Mouse (Mus musculus): ENCODE results near the gene Sema5a. TPM values are rescaled to one million over a fixed set of nuclear protein-coding genes. Genes with fewer than 3 reads are reported as not detected.

Gene Sema5a
- polyA plus RNA-seq, 1 experiment from 2014 or later, result 4.4 TPM

DNA sequence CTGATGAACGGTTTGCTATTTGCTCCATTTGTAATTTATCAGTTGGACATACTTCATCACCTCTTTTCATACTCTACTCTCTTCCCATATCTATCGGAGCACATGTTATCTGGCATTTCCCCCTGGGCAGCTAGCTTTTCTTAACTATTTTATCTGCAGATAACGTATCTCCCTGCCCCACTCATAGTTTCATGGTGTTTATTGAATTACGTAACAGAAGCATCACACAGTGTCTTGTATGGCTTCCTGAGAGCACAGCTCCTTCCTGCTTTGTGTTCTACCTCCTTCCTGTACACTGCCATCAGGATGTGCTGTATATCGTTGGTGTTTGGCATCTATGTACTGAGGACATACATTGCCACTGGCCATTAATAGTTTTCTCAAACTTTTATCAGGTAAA is 98.9 kb downstream of the Sema5a start:
- Histone ChIP-seq H3K27me3 (replicated peaks; ENCODE audit: control insufficient read depth, insufficient read depth, low read length) (no peaks in the 10 kb centered on the region), H3K9me3 (ENCODE audit: control insufficient read depth, low read length) (no peaks in the 10 kb centered on the region), H3K36me3 (ENCODE audit: control insufficient read depth, insufficient read depth, low read length) (no peaks in the 10 kb centered on the region), H3K4me2 (no peak overlapping the region), H3K9ac (ENCODE audit: low read depth, low read length) (no peak overlapping the region), H3K4me1 (replicated peaks; ENCODE audit: control insufficient read depth, insufficient read depth, low read length) (0 out of 2 replicates have a peak, but pooled peaks cover 2% of the 10 kb centered on the region), H3K4me3 (ENCODE audit: low read depth, low read length) (no peak overlapping the region), H3K27ac (ENCODE audit: low read depth, low read length) (no peak overlapping the region)
- ATAC-seq (replicated peaks; ENCODE audit: low FRiP score), result 0 out of 2 replicates have a peak, but pooled peaks have one; percentile 34
- WGBS, result 44% methylated on average over 5 of the region's 5 CpGs
- DNase-seq (ENCODE audit: low spot score), result no peak

- Histone ChIP-seq H3K9me3 (ENCODE audit: control insufficient read depth, low read length) (no peaks in the 10 kb centered on the region), H3K27me3 (replicated peaks; ENCODE audit: control insufficient read depth, insufficient read depth, low read length) (no peaks in the 10 kb centered on the region), H3K36me3 (ENCODE audit: control insufficient read depth, insufficient read depth, low read length) (no peaks in the 10 kb centered on the region), H3K9ac (ENCODE audit: low read depth, low read length) (no peak overlapping the region), H3K4me1 (replicated peaks; ENCODE audit: control insufficient read depth, insufficient read depth, low read length) (0 out of 2 replicates have a peak, but pooled peaks cover 2% of the 10 kb centered on the region), H3K4me3 (ENCODE audit: low read depth, low read length) (no peak overlapping the region), H3K4me2 (no peak overlapping the region), H3K27ac (ENCODE audit: low read depth, low read length) (no peak overlapping the region)
- WGBS, result 71% methylated on average over 5 of the region's 5 CpGs
- DNase-seq (ENCODE audit: low spot score) (no peak), ATAC-seq (replicated peaks; ENCODE audit: low FRiP score) (no peak)
Measured at GRCm38 (mm10) chr15:32347315-32347714, 102.7 kb downstream of the Sema5a start.

DNA sequence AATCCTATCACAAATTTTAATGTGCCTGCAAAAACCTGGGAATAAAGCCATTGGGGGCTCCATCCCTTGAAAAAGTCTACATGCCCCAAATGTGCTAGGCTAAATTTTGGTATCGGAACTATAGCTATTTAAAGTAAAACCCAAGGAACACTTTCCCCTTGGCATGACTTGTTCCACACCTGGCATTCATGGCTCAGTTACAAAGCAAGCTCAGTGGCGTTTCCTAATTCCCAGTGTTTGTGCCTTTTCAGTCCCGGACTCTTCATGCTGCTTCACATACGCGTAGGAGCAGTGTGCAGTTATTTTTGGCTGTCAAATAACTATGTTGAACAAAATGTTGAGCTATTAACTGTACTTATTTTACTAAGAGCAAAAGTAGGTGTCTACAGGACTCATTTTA is 104.7 kb downstream of the Sema5a start:
- no peak overlapping the region for H3K9ac ChIP-seq (ENCODE audit: low read depth, low read length)
- no peaks in the 10 kb centered on the region for H3K27me3 ChIP-seq (replicated peaks; ENCODE audit: control insufficient read depth, insufficient read depth, low read length)
- H3K36me3 ChIP-seq (ENCODE audit: control insufficient read depth, insufficient read depth, low read length), result no peaks in the 10 kb centered on the region
- ATAC-seq (replicated peaks; ENCODE audit: low FRiP score) (no peak), DNase-seq (ENCODE audit: low spot score) (no peak)
- no peaks in the 10 kb centered on the region for H3K4me1 ChIP-seq (replicated peaks; ENCODE audit: control insufficient read depth, insufficient read depth, low read length)
- WGBS, result 94% methylated on average over 5 of the region's 5 CpGs
- no peak overlapping the region for H3K4me2 ChIP-seq
- no peak overlapping the region for H3K27ac ChIP-seq (ENCODE audit: low read depth, low read length)
- H3K9me3 ChIP-seq (ENCODE audit: control insufficient read depth, low read length), result no peaks in the 10 kb centered on the region
- no peak overlapping the region for H3K4me3 ChIP-seq (ENCODE audit: low read depth, low read length)

- WGBS, result 61% methylated on average over 8 of the region's 8 CpGs
- no peaks in the 10 kb centered on the region for H3K9me3 ChIP-seq (ENCODE audit: control insufficient read depth, low read length)
- no peak overlapping the region for H3K4me3 ChIP-seq (ENCODE audit: low read depth, low read length)
- ATAC-seq (replicated peaks; ENCODE audit: low FRiP score) (no peak), DNase-seq (ENCODE audit: low spot score) (no peak)
- H3K4me2 ChIP-seq, result no peak overlapping the region
- H3K4me1 ChIP-seq (replicated peaks; ENCODE audit: control insufficient read depth, insufficient read depth, low read length), result no peaks in the 10 kb centered on the region
- H3K9ac ChIP-seq (ENCODE audit: low read depth, low read length), result no peak overlapping the region
- H3K27ac ChIP-seq (ENCODE audit: low read depth, low read length), result no peak overlapping the region
- H3K27me3 ChIP-seq (replicated peaks; ENCODE audit: control insufficient read depth, insufficient read depth, low read length), result no peaks in the 10 kb centered on the region
- H3K36me3 ChIP-seq (ENCODE audit: control insufficient read depth, insufficient read depth, low read length), result no peaks in the 10 kb centered on the region
Measured at GRCm38 (mm10) chr15:32352995-32353394, 108.4 kb downstream of the Sema5a start.

- H3K27me3 ChIP-seq (replicated peaks; ENCODE audit: control insufficient read depth, insufficient read depth, low read length), result no peaks in the 10 kb centered on the region
- H3K9me3 ChIP-seq (ENCODE audit: control insufficient read depth, low read length), result no peaks in the 10 kb centered on the region
- no peak overlapping the region for H3K9ac ChIP-seq (ENCODE audit: low read depth, low read length)
- no peak for DNase-seq (ENCODE audit: low spot score)
- H3K4me3 ChIP-seq (ENCODE audit: low read depth, low read length), result no peak overlapping the region
- H3K27ac ChIP-seq (ENCODE audit: low read depth, low read length), result no peak overlapping the region
- H3K4me1 ChIP-seq (replicated peaks; ENCODE audit: control insufficient read depth, insufficient read depth, low read length), result no peaks in the 10 kb centered on the region
- H3K4me2 ChIP-seq, result no peak overlapping the region
- H3K36me3 ChIP-seq (ENCODE audit: control insufficient read depth, insufficient read depth, low read length), result no peaks in the 10 kb centered on the region
- 82% methylated on average over 5 of the region's 5 CpGs for WGBS
- no peak for ATAC-seq (replicated peaks; ENCODE audit: low FRiP score)
Measured at GRCm38 (mm10) chr15:32353513-32353912, 108.9 kb downstream of the Sema5a start.

DNA sequence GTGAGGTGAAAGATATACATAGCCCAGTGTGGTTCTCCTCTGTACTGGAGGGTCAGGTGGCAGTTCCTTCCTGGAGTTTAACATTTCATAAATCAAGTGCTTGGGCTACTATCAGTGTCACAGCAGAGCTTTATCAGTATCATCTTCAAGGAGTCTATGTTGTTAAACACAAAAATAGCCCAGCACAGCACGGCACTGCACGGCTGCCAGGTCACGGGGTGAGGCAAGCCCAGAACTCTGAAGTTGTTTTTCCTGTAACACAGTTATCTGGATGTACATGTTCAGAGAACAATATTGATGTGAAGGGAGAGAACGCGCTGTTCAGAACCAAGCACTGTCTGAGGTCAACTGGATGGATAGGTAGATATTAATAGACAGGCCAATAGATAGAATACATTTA is 112.2 kb downstream of the Sema5a start:
- no peaks in the 10 kb centered on the region for H3K27me3 ChIP-seq (replicated peaks; ENCODE audit: control insufficient read depth, insufficient read depth, low read length)
- ATAC-seq (replicated peaks; ENCODE audit: low FRiP score) (no peak), DNase-seq (ENCODE audit: low spot score) (no peak)
- H3K27ac ChIP-seq (ENCODE audit: low read depth, low read length), result no peak overlapping the region
- WGBS, result 82% methylated on average over 5 of the region's 5 CpGs
- no peaks in the 10 kb centered on the region for H3K4me1 ChIP-seq (replicated peaks; ENCODE audit: control insufficient read depth, insufficient read depth, low read length)
- no peak overlapping the region for H3K9ac ChIP-seq (ENCODE audit: low read depth, low read length)
- H3K9me3 ChIP-seq (ENCODE audit: control insufficient read depth, low read length), result no peaks in the 10 kb centered on the region
- H3K4me3 ChIP-seq (ENCODE audit: low read depth, low read length), result no peak overlapping the region
- H3K4me2 ChIP-seq, result no peak overlapping the region
- H3K36me3 ChIP-seq (ENCODE audit: control insufficient read depth, insufficient read depth, low read length), result no peaks in the 10 kb centered on the region

- DNase-seq (ENCODE audit: low spot score) (no peak), ATAC-seq (replicated peaks; ENCODE audit: low FRiP score) (no peak)
- H3K4me1 ChIP-seq (replicated peaks; ENCODE audit: control insufficient read depth, insufficient read depth, low read length), result no peaks in the 10 kb centered on the region
- H3K4me3 ChIP-seq (ENCODE audit: low read depth, low read length), result no peak overlapping the region
- no peaks in the 10 kb centered on the region for H3K36me3 ChIP-seq (ENCODE audit: control insufficient read depth, insufficient read depth, low read length)
- no peak overlapping the region for H3K9ac ChIP-seq (ENCODE audit: low read depth, low read length)
- 73% methylated on average over 4 of the region's 4 CpGs for WGBS
- no peaks in the 10 kb centered on the region for H3K9me3 ChIP-seq (ENCODE audit: control insufficient read depth, low read length)
- H3K4me2 ChIP-seq, result no peak overlapping the region
- H3K27me3 ChIP-seq (replicated peaks; ENCODE audit: control insufficient read depth, insufficient read depth, low read length), result no peaks in the 10 kb centered on the region
- no peak overlapping the region for H3K27ac ChIP-seq (ENCODE audit: low read depth, low read length)
Measured at GRCm38 (mm10) chr15:32367841-32368240, 123.2 kb downstream of the Sema5a start.

DNA sequence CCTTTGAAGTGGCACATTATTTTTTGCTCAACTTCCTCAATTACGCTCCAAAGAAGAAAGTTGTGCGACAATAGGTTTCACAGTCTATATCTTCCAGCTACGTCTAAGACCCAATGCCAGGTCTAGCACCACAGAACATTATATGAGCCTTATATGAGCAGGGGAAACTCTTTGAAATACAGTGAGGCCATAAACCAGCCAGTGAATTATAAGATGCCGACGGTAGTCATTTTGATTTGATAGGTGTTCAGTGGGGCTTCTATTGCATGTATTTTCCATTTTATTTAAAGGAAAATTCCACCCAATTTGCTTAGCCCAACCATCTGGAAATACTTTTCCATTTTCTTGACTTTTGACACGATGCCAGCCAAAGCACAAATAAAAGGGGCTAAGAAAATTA is 126.3 kb downstream of the Sema5a start:
- Histone ChIP-seq H3K27me3 (replicated peaks; ENCODE audit: control insufficient read depth, insufficient read depth, low read length) (no peaks in the 10 kb centered on the region), H3K36me3 (ENCODE audit: control insufficient read depth, insufficient read depth, low read length) (no peaks in the 10 kb centered on the region), H3K27ac (ENCODE audit: low read depth, low read length) (no peak overlapping the region), H3K4me2 (no peak overlapping the region), H3K9ac (ENCODE audit: low read depth, low read length) (no peak overlapping the region), H3K4me3 (ENCODE audit: low read depth, low read length) (no peak overlapping the region), H3K9me3 (ENCODE audit: control insufficient read depth, low read length) (no peaks in the 10 kb centered on the region), H3K4me1 (replicated peaks; ENCODE audit: control insufficient read depth, insufficient read depth, low read length) (no peaks in the 10 kb centered on the region)
- WGBS, result 82% methylated on average over 6 of the region's 6 CpGs
- DNase-seq (ENCODE audit: low spot score) (no peak), ATAC-seq (replicated peaks; ENCODE audit: low FRiP score) (no peak)

DNA sequence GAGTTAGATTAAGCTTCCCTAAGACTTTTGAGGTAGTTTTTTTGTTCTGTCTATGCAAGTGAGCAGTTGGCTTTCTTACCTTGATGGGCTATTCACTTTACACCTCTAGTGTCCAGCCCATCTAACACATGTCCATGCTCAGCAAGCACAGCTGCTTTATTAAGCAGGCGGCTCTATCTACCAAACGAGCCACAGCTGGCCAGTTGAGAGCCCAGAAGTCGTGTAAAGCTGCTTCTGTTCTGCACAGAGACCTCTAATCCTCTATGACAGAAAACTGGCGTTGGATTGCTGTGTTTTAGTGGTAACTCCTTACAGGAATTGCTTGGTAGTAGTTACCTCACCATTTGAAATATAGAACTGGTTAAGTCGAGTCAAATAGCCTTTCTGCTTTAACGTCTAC is 126.8 kb downstream of the Sema5a start:
- no peaks in the 10 kb centered on the region for H3K9me3 ChIP-seq (ENCODE audit: control insufficient read depth, low read length)
- H3K4me3 ChIP-seq (ENCODE audit: low read depth, low read length), result no peak overlapping the region
- ATAC-seq (replicated peaks; ENCODE audit: low FRiP score) (no peak), DNase-seq (ENCODE audit: low spot score) (no peak)
- no peaks in the 10 kb centered on the region for H3K36me3 ChIP-seq (ENCODE audit: control insufficient read depth, insufficient read depth, low read length)
- no peak overlapping the region for H3K27ac ChIP-seq (ENCODE audit: low read depth, low read length)
- no peaks in the 10 kb centered on the region for H3K27me3 ChIP-seq (replicated peaks; ENCODE audit: control insufficient read depth, insufficient read depth, low read length)
- no peaks in the 10 kb centered on the region for H3K4me1 ChIP-seq (replicated peaks; ENCODE audit: control insufficient read depth, insufficient read depth, low read length)
- H3K4me2 ChIP-seq, result no peak overlapping the region
- 67% methylated on average over 6 of the region's 6 CpGs for WGBS
- H3K9ac ChIP-seq (ENCODE audit: low read depth, low read length), result no peak overlapping the region
